Mouse (Mus musculus): ENCODE measurements around the gene Tmem37. TPM values are rescaled to one million over a fixed set of nuclear protein-coding genes. Genes with fewer than 3 reads are reported as not detected.

Tmem37 gene
- polyA plus RNA-seq, 1 experiment from 2014 or later = 10.1 TPM

GRCm38 (mm10) chr1:120047325-120047724 lies 26.5 kb downstream of the Tmem37 start:
- Histone ChIP-seq H3K27ac (no peak overlapping the region), H3K4me2 (replicated peaks) (no peak overlapping the region), H3K4me3 (replicated peaks; ENCODE audit: low read length) (no peak overlapping the region), H3K36me3 (replicated peaks; ENCODE audit: control insufficient read depth, insufficient read depth) (no peaks in the 10 kb centered on the region), H3K27me3 (ENCODE audit: control insufficient read depth, insufficient read depth, low read length) (no peaks in the 10 kb centered on the region), H3K9me3 (ENCODE audit: control insufficient read depth, low read length) (no peaks in the 10 kb centered on the region), H3K9ac (no peak overlapping the region), H3K4me1 (replicated peaks; ENCODE audit: control insufficient read depth, insufficient read depth, low read length) (no peaks in the 10 kb centered on the region)
- DNase-seq (ENCODE audit: low spot score) (no peak), ATAC-seq (ENCODE audit: low FRiP score) (no peak)

- Histone ChIP-seq H3K9me3 (ENCODE audit: control insufficient read depth, low read length) (no peaks in the 10 kb centered on the region), H3K4me3 (replicated peaks; ENCODE audit: low read length) (no peak overlapping the region), H3K36me3 (replicated peaks; ENCODE audit: control insufficient read depth, insufficient read depth) (no peaks in the 10 kb centered on the region), H3K9ac (no peak overlapping the region), H3K4me1 (replicated peaks; ENCODE audit: control insufficient read depth, insufficient read depth, low read length) (no peaks in the 10 kb centered on the region), H3K27me3 (ENCODE audit: control insufficient read depth, insufficient read depth, low read length) (no peaks in the 10 kb centered on the region), H3K4me2 (replicated peaks) (no peak overlapping the region), H3K27ac (no peak overlapping the region)
- ATAC-seq (ENCODE audit: low FRiP score) = 0 out of 2 replicates have a peak, but pooled peaks have one; percentile 11
- no peak for DNase-seq (ENCODE audit: low spot score)
- 91% methylated on average over 16 of the region's 16 CpGs for WGBS
Observed at GRCm38 (mm10) chr1:120044584-120044983, 29.3 kb downstream of the Tmem37 start.

GRCm38 (mm10) chr1:120042421-120042820 lies 31.5 kb downstream of the Tmem37 start:
- no peak overlapping the region for H3K4me2 ChIP-seq (replicated peaks)
- no peaks in the 10 kb centered on the region for H3K36me3 ChIP-seq (replicated peaks; ENCODE audit: control insufficient read depth, insufficient read depth)
- no peaks in the 10 kb centered on the region for H3K27me3 ChIP-seq (ENCODE audit: control insufficient read depth, insufficient read depth, low read length)
- H3K27ac ChIP-seq = no peak overlapping the region
- H3K4me3 ChIP-seq (replicated peaks; ENCODE audit: low read length) = no peak overlapping the region
- WGBS = 66% methylated on average over 8 of the region's 8 CpGs
- H3K4me1 ChIP-seq (replicated peaks; ENCODE audit: control insufficient read depth, insufficient read depth, low read length) = no peaks in the 10 kb centered on the region
- ATAC-seq (ENCODE audit: low FRiP score) (no peak), DNase-seq (ENCODE audit: low spot score) (no peak)
- H3K9ac ChIP-seq = no peak overlapping the region
- no peaks in the 10 kb centered on the region for H3K9me3 ChIP-seq (ENCODE audit: control insufficient read depth, low read length)

GRCm38 (mm10) chr1:120038594-120038993 lies 35.3 kb downstream of the Tmem37 start:
- Histone ChIP-seq H3K9me3 (ENCODE audit: control insufficient read depth, low read length) (no peaks in the 10 kb centered on the region), H3K4me3 (replicated peaks; ENCODE audit: low read length) (no peak overlapping the region), H3K4me2 (replicated peaks) (no peak overlapping the region), H3K36me3 (replicated peaks; ENCODE audit: control insufficient read depth, insufficient read depth) (no peaks in the 10 kb centered on the region), H3K27me3 (ENCODE audit: control insufficient read depth, insufficient read depth, low read length) (no peaks in the 10 kb centered on the region), H3K4me1 (replicated peaks; ENCODE audit: control insufficient read depth, insufficient read depth, low read length) (no peaks in the 10 kb centered on the region), H3K27ac (no peak overlapping the region), H3K9ac (no peak overlapping the region)
- DNase-seq (ENCODE audit: low spot score) (no peak), ATAC-seq (ENCODE audit: low FRiP score) (no peak)
- 79% methylated on average over 9 of the region's 9 CpGs for WGBS

- H3K4me3 ChIP-seq (replicated peaks; ENCODE audit: low read length) = no peak overlapping the region
- no peaks in the 10 kb centered on the region for H3K36me3 ChIP-seq (replicated peaks; ENCODE audit: control insufficient read depth, insufficient read depth)
- 67% methylated on average over 9 of the region's 9 CpGs for WGBS
- H3K4me2 ChIP-seq (replicated peaks) = no peak overlapping the region
- H3K27ac ChIP-seq = no peak overlapping the region
- H3K27me3 ChIP-seq (ENCODE audit: control insufficient read depth, insufficient read depth, low read length) = no peaks in the 10 kb centered on the region
- H3K9me3 ChIP-seq (ENCODE audit: control insufficient read depth, low read length) = no peaks in the 10 kb centered on the region
- H3K4me1 ChIP-seq (replicated peaks; ENCODE audit: control insufficient read depth, insufficient read depth, low read length) = no peaks in the 10 kb centered on the region
- ATAC-seq (ENCODE audit: low FRiP score) (peak; percentile 28; the same call in 1 of the 2 replicates), DNase-seq (ENCODE audit: low spot score) (no peak)
- H3K9ac ChIP-seq = no peak overlapping the region
Observed at GRCm38 (mm10) chr1:120037021-120037683, 36.7 kb downstream of the Tmem37 start.

- H3K9ac ChIP-seq = no peak overlapping the region
- no peaks in the 10 kb centered on the region for H3K9me3 ChIP-seq (ENCODE audit: control insufficient read depth, low read length)
- no peaks in the 10 kb centered on the region for H3K4me1 ChIP-seq (replicated peaks; ENCODE audit: control insufficient read depth, insufficient read depth, low read length)
- H3K27ac ChIP-seq = no peak overlapping the region
- H3K27me3 ChIP-seq (ENCODE audit: control insufficient read depth, insufficient read depth, low read length) = no peaks in the 10 kb centered on the region
- ATAC-seq (ENCODE audit: low FRiP score) = no peak
- DNase-seq (ENCODE audit: low spot score) = no peak
- no peak overlapping the region for H3K4me3 ChIP-seq (replicated peaks; ENCODE audit: low read length)
- no peak overlapping the region for H3K4me2 ChIP-seq (replicated peaks)
- WGBS = 77% methylated on average over 7 of the region's 7 CpGs
- H3K36me3 ChIP-seq (replicated peaks; ENCODE audit: control insufficient read depth, insufficient read depth) = no peaks in the 10 kb centered on the region
Observed at GRCm38 (mm10) chr1:120035456-120036034, 38.3 kb downstream of the Tmem37 start.

GRCm38 (mm10) chr1:120034793-120035192 lies 39.1 kb downstream of the Tmem37 start:
- Histone ChIP-seq H3K9me3 (ENCODE audit: control insufficient read depth, low read length) (no peaks in the 10 kb centered on the region), H3K4me2 (replicated peaks) (no peak overlapping the region), H3K4me3 (replicated peaks; ENCODE audit: low read length) (no peak overlapping the region), H3K9ac (no peak overlapping the region), H3K36me3 (replicated peaks; ENCODE audit: control insufficient read depth, insufficient read depth) (no peaks in the 10 kb centered on the region), H3K27me3 (ENCODE audit: control insufficient read depth, insufficient read depth, low read length) (no peaks in the 10 kb centered on the region), H3K4me1 (replicated peaks; ENCODE audit: control insufficient read depth, insufficient read depth, low read length) (no peaks in the 10 kb centered on the region), H3K27ac (no peak overlapping the region)
- no peak for ATAC-seq (ENCODE audit: low FRiP score)
- WGBS = 63% methylated on average over 1 of the region's 1 CpGs
- DNase-seq (ENCODE audit: low spot score) = no peak

GRCm38 (mm10) chr1:120033469-120033854 lies 40.4 kb downstream of the Tmem37 start:
- no peak for DNase-seq (ENCODE audit: low spot score)
- ATAC-seq (ENCODE audit: low FRiP score) = no peak
- H3K36me3 ChIP-seq (replicated peaks; ENCODE audit: control insufficient read depth, insufficient read depth) = no peaks in the 10 kb centered on the region
- H3K27me3 ChIP-seq (ENCODE audit: control insufficient read depth, insufficient read depth, low read length) = no peaks in the 10 kb centered on the region
- H3K4me1 ChIP-seq (replicated peaks; ENCODE audit: control insufficient read depth, insufficient read depth, low read length) = no peaks in the 10 kb centered on the region
- no peak overlapping the region for H3K4me2 ChIP-seq (replicated peaks)
- no peak overlapping the region for H3K4me3 ChIP-seq (replicated peaks; ENCODE audit: low read length)
- no peaks in the 10 kb centered on the region for H3K9me3 ChIP-seq (ENCODE audit: control insufficient read depth, low read length)
- no peak overlapping the region for H3K27ac ChIP-seq
- WGBS = 83% methylated on average over 2 of the region's 2 CpGs
- H3K9ac ChIP-seq = no peak overlapping the region

- no peak; the same call in 1 of the 2 replicates for ATAC-seq (ENCODE audit: low FRiP score)
- Histone ChIP-seq H3K27me3 (ENCODE audit: control insufficient read depth, insufficient read depth, low read length) (no peaks in the 10 kb centered on the region), H3K4me2 (replicated peaks) (no peak overlapping the region), H3K4me1 (replicated peaks; ENCODE audit: control insufficient read depth, insufficient read depth, low read length) (no peaks in the 10 kb centered on the region), H3K4me3 (replicated peaks; ENCODE audit: low read length) (no peak overlapping the region), H3K27ac (no peak overlapping the region), H3K9me3 (ENCODE audit: control insufficient read depth, low read length) (no peaks in the 10 kb centered on the region), H3K9ac (no peak overlapping the region), H3K36me3 (replicated peaks; ENCODE audit: control insufficient read depth, insufficient read depth) (no peaks in the 10 kb centered on the region)
- WGBS = 47% methylated on average over 10 of the region's 10 CpGs
- DNase-seq (ENCODE audit: low spot score) = peak; percentile 77
Observed at GRCm38 (mm10) chr1:120032804-120033468, 40.9 kb downstream of the Tmem37 start.
